Mouse (Mus musculus) left cerebral cortex, postnatal 36 days (tissue): ENCODE results near the gene Rsad2. TPM values are rescaled to one million over a fixed set of nuclear protein-coding genes. Genes with fewer than 3 reads are reported as not detected.

Source experiments
- DNase-seq, 2 experiments: peaks; one replicate each; pipeline ENCODE4 v3.0.0; 2021 to 2022; ENCODE audit warnings: low spot score in 2 of 2, mixed read lengths in 1 of 2
- intact Hi-C: fragments of 180-260 bp; cut with DNase I; formaldehyde crosslinking; loops from one replicate; pipeline ENCODE4 v1.15.1; 2025
- microRNA-seq: library from miRNA; unstranded; fragments of <30 nt; microRNA quantifications from one replicate; pipeline ENCODE4 v1.2.0, GENCODE M21; 2022
- total RNA-seq, 2 experiments: library from RNA; stranded (reverse); gene quantifications; 2 replicates each; pipeline ENCODE4 v1.2.3; 2021

Rsad2 gene
- total RNA-seq, 2 experiments from 2014 or later = 0.36 to 0.86 TPM

GRCm38 (mm10) chr12:26404781-26405702 is 51.2 kb downstream of the Rsad2 start:
- intact Hi-C loops = no loop called here
- DNase-seq = no peak

GRCm38 (mm10) chr12:26403372-26404125 is 52.7 kb downstream of the Rsad2 start:
- no peak for DNase-seq
- intact Hi-C loops = no loop called here

GRCm38 (mm10) chr12:26401696-26402470 is 54.4 kb downstream of the Rsad2 start:
- DNase-seq = no peak
- intact Hi-C loops = no loop called here

GRCm38 (mm10) chr12:26401254-26401653 is 55.0 kb downstream of the Rsad2 start:
- DNase-seq = no peak
- intact Hi-C loops = no loop called here

GRCm38 (mm10) chr12:26400762-26401161 is 55.5 kb downstream of the Rsad2 start:
- intact Hi-C loops = no loop called here
- DNase-seq = no peak

- DNase-seq = peak in 1 of 2 experiments; percentile 62
- intact Hi-C loops = no loop called here
Measured at GRCm38 (mm10) chr12:26399391-26399790, 56.9 kb downstream of the Rsad2 start.

GRCm38 (mm10) chr12:26398597-26398996 is 57.7 kb downstream of the Rsad2 start:
- DNase-seq = no peak
- intact Hi-C loops = no loop called here

GRCm38 (mm10) chr12:26394485-26395470 is 61.5 kb downstream of the Rsad2 start:
- intact Hi-C loops = no loop called here
- DNase-seq = no peak

- intact Hi-C loops = no loop called here
- no peak for DNase-seq
Measured at GRCm38 (mm10) chr12:26393291-26393690, 63.0 kb downstream of the Rsad2 start.

Small RNAs within 50 kb of the gene (microRNA-seq; reads per million reads assigned to microRNA genes)
- gene Mir6538 = not detected

Other genes starting within 250 kb of the Rsad2 start
- 10 to 100 TPM; 31.7 to 31.9 TPM for gene Rnf144a, start 41.2 kb downstream of the Rsad2 start, total RNA-seq
- gene Cmpk2, start 12.8 kb upstream of the Rsad2 start, total RNA-seq = 10 to 100 TPM; 19.6 to 23.6 TPM